Mouse (Mus musculus) heart, adult 2 months (tissue): Measurements from ENCODE around the gene H6pd. TPM values are rescaled to one million over a fixed set of nuclear protein-coding genes. Genes with fewer than 3 reads are reported as not detected.

Experiments used
- DNase-seq, 2 experiments: peaks; one replicate each; pipeline ENCODE4 v3.0.0; 2021
- H3K27ac ChIP-seq: fragments of 200-600 bp; 2 replicates; pipeline ENCODE4 v1.8.1; 2022
- H3K27me3 ChIP-seq: fragments of 200-500 bp; 2 replicates; pipeline ENCODE4 v1.6.1; 2012; ENCODE audit warnings: mild to moderate bottlenecking, low read length, inconsistent platforms, mixed read lengths; ENCODE audit not compliant: control insufficient read depth, insufficient read depth
- H3K36me3 ChIP-seq: fragments of 200-500 bp; 2 replicates; pipeline ENCODE4 v1.6.1; 2012; ENCODE audit warnings: low read length, inconsistent platforms; ENCODE audit not compliant: control insufficient read depth, insufficient read depth
- H3K4me1 ChIP-seq: fragments of 200-500 bp; 2 replicates; pipeline ENCODE4 v1.6.1; 2011; ENCODE audit warnings: low read length; ENCODE audit not compliant: control insufficient read depth, insufficient read depth
- H3K4me3 ChIP-seq: fragments of 200-600 bp; 2 replicates; pipeline ENCODE4 v1.8.1; 2022
- H3K79me2 ChIP-seq: fragments of 200-500 bp; replicated peaks from 2 replicates; pipeline ENCODE4 v1.6.1; 2012; ENCODE audit warnings: mild to moderate bottlenecking, inconsistent platforms, low read length, moderate library complexity, mixed read lengths; ENCODE audit not compliant: control insufficient read depth, insufficient read depth
- H3K9ac ChIP-seq: fragments of 200-500 bp; 2 replicates; pipeline ENCODE4 v1.6.1; 2012; ENCODE audit warnings: low read depth, mild to moderate bottlenecking, control low read depth, inconsistent platforms, low read length, mixed read lengths
- CTCF ChIP-seq: fragments of 200-600 bp; IDR thresholded peaks from 2 replicates; pipeline ENCODE4 v1.8.1; 2022; ENCODE audit warnings: antibody characterized with exemption, mild to moderate bottlenecking, moderate library complexity
- EP300 ChIP-seq: fragments of 200-500 bp; IDR thresholded peaks from 2 replicates; pipeline ENCODE4 v1.6.1; 2011; ENCODE audit warnings: low read depth, low read length, control low read depth; ENCODE audit not compliant: insufficient read depth
- POLR2A ChIP-seq: fragments of 200-500 bp; IDR thresholded peaks from 2 replicates; pipeline ENCODE4 v1.6.1; 2011; ENCODE audit warnings: mild to moderate bottlenecking, low read depth, low read length, control low read depth; ENCODE audit not compliant: insufficient read depth
- WGBS: fragments of 180-500 bp; shearing (Covaris S2); methylation state at CpG from one replicate; pipeline ENCODE4 v1.1.7; 2018; 5-methylcytosine and 5-hydroxymethylcytosine counted together
- intact Hi-C: fragments of 180-260 bp; cut with DNase I; formaldehyde crosslinking; loops from one replicate; pipeline ENCODE4 v1.15.1; 2025
- polyA plus RNA-seq: library from polyadenylated mRNA; depleted of rRNA; stranded (reverse); fragments of >200 nt; gene quantifications from 2 replicates; pipeline ENCODE4 v1.2.3, GENCODE M21; 2012
- total RNA-seq, 2 experiments: library from RNA; stranded (reverse); gene quantifications; 2 replicates each; pipeline ENCODE4 v1.2.3; 2021

H6pd gene
- total and polyA plus RNA-seq, 3 experiments = 27.4 to 44.2 (median 39.0) TPM

DNA sequence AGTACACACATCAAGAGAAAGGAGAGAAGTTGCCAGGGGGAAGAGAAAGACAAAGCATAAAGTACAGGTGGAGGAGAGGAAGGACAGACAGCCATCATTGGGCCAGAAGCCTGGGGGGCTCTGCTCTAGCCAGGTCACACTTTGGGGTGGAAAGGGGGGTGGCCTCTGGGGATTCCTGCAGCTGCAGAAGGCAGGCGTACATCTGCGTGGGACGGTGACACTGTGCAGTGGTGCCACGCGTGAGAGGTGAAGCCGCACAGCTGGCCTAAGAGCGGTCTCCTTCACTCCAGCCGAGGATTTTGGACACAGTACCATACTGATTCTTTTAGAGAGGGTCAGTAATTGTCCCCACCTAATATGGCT, 16.2 kb downstream of the H6pd start:
- Histone ChIP-seq H3K9ac (no peak overlapping the region), H3K4me1 (peaks cover 16% of the 10 kb centered on the region), H3K4me3 (no peak overlapping the region), H3K79me2 (no peaks in the 10 kb centered on the region), H3K36me3 (no peaks in the 10 kb centered on the region), H3K27ac (no peak overlapping the region), H3K27me3 (no peaks in the 10 kb centered on the region)
- TF ChIP-seq EP300 (no peak), CTCF (no peak), POLR2A (no peak)
- no peak for DNase-seq
- WGBS = 89% methylated on average over 8 of the region's 8 CpGs
- intact Hi-C loops = no loop called here

DNA sequence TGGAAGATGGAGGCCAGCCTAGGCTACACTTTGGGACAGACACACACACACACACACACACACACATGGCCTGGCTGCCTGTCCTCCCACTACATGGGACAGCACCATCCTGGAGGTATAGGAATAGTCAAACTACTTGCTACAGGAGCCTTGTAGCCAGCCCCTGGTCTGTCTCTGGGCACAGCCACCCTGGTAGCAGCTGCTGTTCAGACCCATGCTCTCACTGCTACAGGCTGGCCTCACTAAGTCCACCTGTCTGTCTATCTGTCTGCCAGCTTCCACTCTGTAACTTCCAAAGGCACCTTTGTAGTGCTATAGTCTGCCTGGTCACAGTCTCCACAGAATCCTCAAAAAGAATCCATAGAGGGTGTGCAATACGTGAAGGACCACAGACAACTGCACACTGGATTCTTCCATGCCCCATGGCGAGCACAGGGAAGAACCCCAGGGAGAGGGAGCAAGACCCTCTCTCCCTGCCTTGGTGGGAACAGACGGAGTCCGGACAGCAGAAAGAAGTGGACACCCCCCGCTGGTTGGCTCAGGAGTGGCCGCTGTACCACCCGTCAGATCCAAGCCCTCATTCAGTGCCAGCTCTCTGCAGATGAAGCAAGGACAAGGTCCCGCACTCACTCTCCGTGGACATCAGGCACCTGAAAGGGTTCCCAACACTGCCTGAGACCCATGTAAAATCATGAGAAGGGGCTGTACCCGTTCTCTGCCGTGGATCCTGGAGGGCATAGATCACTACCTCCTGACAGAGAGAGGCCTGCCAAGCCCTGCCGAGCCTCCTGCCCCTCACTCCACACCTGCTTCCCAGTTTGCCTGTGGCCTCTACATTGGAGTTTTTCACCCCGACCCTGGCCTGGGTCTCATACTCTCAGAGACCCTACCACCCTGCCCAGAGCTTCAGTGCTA, 16.8 kb downstream of the H6pd start:
- Histone ChIP-seq H3K27me3 (no peaks in the 10 kb centered on the region), H3K27ac (no peak overlapping the region), H3K36me3 (no peaks in the 10 kb centered on the region), H3K4me3 (no peak overlapping the region), H3K4me1 (peaks cover 16% of the 10 kb centered on the region), H3K9ac (no peak overlapping the region), H3K79me2 (no peaks in the 10 kb centered on the region)
- 89% methylated on average over 13 of the region's 13 CpGs for WGBS
- intact Hi-C loops = loop anchor here (2.0 kb wide), 1 partner anchor 15 kb away; no protein-coding TSS in a partner anchor
- TF ChIP-seq CTCF (no peak), EP300 (no peak), POLR2A (no peak)
- peak; percentile 4 to 25 for DNase-seq

GRCm38 (mm10) chr4:149990954-149991633, 17.7 kb downstream of the H6pd start:
- no peak for DNase-seq
- Histone ChIP-seq H3K9ac (peak overlapping the region; percentile 2; the same call in 1 of the 2 replicates), H3K36me3 (no peaks in the 10 kb centered on the region), H3K79me2 (no peaks in the 10 kb centered on the region), H3K4me1 (peaks cover 10% of the 10 kb centered on the region), H3K27ac (peak overlapping the region; percentile 67; the same call in 1 of the 2 replicates), H3K27me3 (no peaks in the 10 kb centered on the region), H3K4me3 (no peak overlapping the region)
- intact Hi-C loops = loop anchor here (2.0 kb wide), 1 partner anchor 16 kb away; no protein-coding TSS in a partner anchor
- WGBS = 58% methylated on average over 9 of the region's 9 CpGs
- TF ChIP-seq CTCF = no peak
- no peak for TF ChIP-seq EP300
- no peak for TF ChIP-seq POLR2A

DNA sequence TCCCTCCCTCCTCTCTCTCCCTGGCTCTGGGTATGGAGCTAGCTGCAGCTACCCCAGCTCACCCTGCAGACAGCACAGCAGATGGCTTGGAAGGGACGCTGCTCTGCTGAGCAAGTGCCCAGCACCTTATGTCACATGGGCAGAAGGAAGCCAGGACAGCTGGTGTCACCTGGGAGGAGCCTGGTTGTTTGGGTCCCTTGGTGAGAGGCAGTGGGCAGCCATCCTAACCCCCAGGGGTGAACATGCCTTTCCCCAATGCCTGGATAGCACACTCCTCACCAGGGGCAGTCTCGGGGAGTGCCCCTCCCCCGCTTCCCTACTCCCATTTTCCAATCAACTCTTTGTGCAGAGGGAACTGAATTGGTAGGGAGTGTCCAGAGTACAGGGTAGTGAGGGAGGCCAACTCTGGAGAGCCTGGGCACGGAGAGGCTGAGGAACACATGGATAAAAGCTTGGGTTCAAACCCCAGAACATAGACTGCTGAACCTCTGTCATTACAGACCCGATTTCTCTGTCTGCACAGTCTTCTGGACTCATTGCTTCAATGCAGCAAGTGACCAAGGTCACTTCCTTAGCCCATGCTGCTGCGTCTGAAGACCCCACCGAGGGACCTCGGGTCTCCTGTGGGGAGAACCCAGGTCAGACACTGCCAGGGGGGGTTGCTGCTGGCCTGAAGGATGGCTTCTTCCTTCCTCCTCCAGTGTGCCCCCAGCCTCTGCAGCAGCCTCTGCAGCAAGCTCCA, 18.4 kb downstream of the H6pd start:
- Histone ChIP-seq H3K4me3 (no peak overlapping the region), H3K27me3 (no peaks in the 10 kb centered on the region), H3K27ac (peak overlapping the region; percentile 67), H3K79me2 (no peaks in the 10 kb centered on the region), H3K36me3 (no peaks in the 10 kb centered on the region), H3K9ac (peak overlapping the region; percentile 2; the same call in 1 of the 2 replicates), H3K4me1 (peaks cover 10% of the 10 kb centered on the region)
- TF ChIP-seq CTCF = no peak
- peak; percentile 75; the same call in 1 of the 2 replicates for TF ChIP-seq EP300
- peak; percentile 46; the same call in 1 of the 2 replicates for TF ChIP-seq POLR2A
- peak; percentile 67 to 79 for DNase-seq
- intact Hi-C loops = loop anchor here (2.0 kb wide), 1 partner anchor 16 kb away; no protein-coding TSS in a partner anchor
- 34% methylated on average over 8 of the region's 8 CpGs for WGBS

- Histone ChIP-seq H3K27me3 (no peaks in the 10 kb centered on the region), H3K4me3 (peak overlapping the region; percentile 25; the same call in 1 of the 2 replicates), H3K36me3 (no peaks in the 10 kb centered on the region), H3K27ac (peak overlapping the region; percentile 80), H3K79me2 (no peaks in the 10 kb centered on the region), H3K4me1 (peaks cover 10% of the 10 kb centered on the region), H3K9ac (no peak overlapping the region)
- TF ChIP-seq POLR2A = peak; percentile 36; the same call in 1 of the 2 replicates
- no peak for TF ChIP-seq CTCF
- DNase-seq = peak; percentile 90 to 92
- WGBS = 5% methylated on average over 21 of the region's 21 CpGs
- intact Hi-C loops = no loop called here
Observed at GRCm38 (mm10) chr4:149988931-149989556, 19.8 kb downstream of the H6pd start.
